Mouse (Mus musculus) G1E (cell line): ENCODE results near the gene Cox15. TPM values are rescaled to one million over a fixed set of nuclear protein-coding genes. Genes with fewer than 3 reads are reported as not detected.

Experiments
- ATAC-seq: 2 replicates; pipeline ENCODE4 v1.8.0; 2016; ENCODE audit warnings: mild to moderate bottlenecking; ENCODE audit not compliant: insufficient number of reproducible peaks, poor library complexity, low FRiP score, severe bottlenecking; ENCODE audit errors: extremely low read depth
- DNase-seq: peaks from one replicate; pipeline ENCODE4 v3.0.0; 2012; ENCODE audit warnings: low spot score
- H3K27me3 ChIP-seq: 2 replicates; pipeline ENCODE4 v1.6.1; 2012; ENCODE audit warnings: mild to moderate bottlenecking, low read length, inconsistent platforms; ENCODE audit not compliant: insufficient read depth
- H3K36me3 ChIP-seq: replicated peaks from 2 replicates; pipeline ENCODE3; 2012; ENCODE audit warnings: mild to moderate bottlenecking, inconsistent platforms
- H3K4me1 ChIP-seq: 2 replicates; pipeline ENCODE4 v1.6.1; 2012; ENCODE audit warnings: low read depth, low read length, inconsistent platforms, mixed read lengths; ENCODE audit not compliant: insufficient read depth
- H3K4me3 ChIP-seq: 2 replicates; pipeline ENCODE4 v1.5.1; 2012; ENCODE audit warnings: low read depth, mild to moderate bottlenecking, inconsistent platforms, low read length, moderate library complexity, mixed read lengths
- H3K9me3 ChIP-seq: replicated peaks from 2 replicates; pipeline ENCODE4 v1.6.1; 2012; ENCODE audit warnings: inconsistent platforms
- CTCF ChIP-seq: IDR thresholded peaks from 2 replicates; pipeline ENCODE4 v1.5.1; 2012; ENCODE audit warnings: low read depth, low read length, inconsistent platforms, mixed read lengths
- GATA1 ChIP-seq: IDR thresholded peaks from 2 replicates; pipeline ENCODE4 v1.6.1; 2012; ENCODE audit warnings: borderline replicate concordance, low read length, inconsistent platforms, mixed read lengths
- GATA2 ChIP-seq: IDR thresholded peaks from 2 replicates; pipeline ENCODE4 v1.6.1; 2012; ENCODE audit warnings: low read depth, low read length, inconsistent platforms, borderline replicate concordance
- POLR2AphosphoS5 ChIP-seq: IDR thresholded peaks from 2 replicates; pipeline ENCODE4 v1.6.1; 2012; ENCODE audit warnings: low read depth, low read length, inconsistent platforms; ENCODE audit not compliant: insufficient replicate concordance
- TAL1 ChIP-seq: conservative IDR thresholded peaks from 2 replicates; pipeline ENCODE4 v1.6.1; 2012; ENCODE audit warnings: low read depth, low read length, inconsistent platforms, mixed read lengths
- polyA plus RNA-seq: library from polyadenylated mRNA; stranded (reverse); fragments of >175 nt; gene quantifications from 2 replicates; pipeline ENCODE4 v1.2.3, GENCODE M21; 2012
- total RNA-seq, 2 experiments: library from RNA; stranded (forward) in 1 of 2; stranded (reverse) in 1 of 2; fragments of 200-1000 nt in 1 of 2; fragments of >200 nt in 1 of 2; fragmentation: Nextera tagmentation in 1 of 2; gene quantifications; 2 replicates each; pipeline ENCODE4 v1.2.3; 2014 to 2017

The Cox15 gene
- total and polyA plus RNA-seq, 3 experiments, result 5.9 to 21.7 (median 18.8) TPM

- ATAC-seq, result no peak
- Histone ChIP-seq H3K9me3 (no peaks in the 10 kb centered on the region), H3K4me3 (no peak overlapping the region), H3K27me3 (no peaks in the 10 kb centered on the region), H3K4me1 (peaks cover 14% of the 10 kb centered on the region), H3K36me3 (peaks cover 30% of the 10 kb centered on the region)
- TF ChIP-seq GATA1, result no peak
- no peak for TF ChIP-seq POLR2AphosphoS5
- TF ChIP-seq GATA2, result no peak
- TF ChIP-seq CTCF, result no peak
- TF ChIP-seq TAL1, result no peak
- DNase-seq, result no peak
Measured at GRCm38 (mm10) chr19:43754237-43754636, 1.4 kb upstream of the Cox15 start.

- H3K4me1 ChIP-seq, result peaks cover 17% of the 10 kb centered on the region
- TF ChIP-seq CTCF, result peak; percentile 77
- TF ChIP-seq TAL1, result no peak
- no peak for TF ChIP-seq GATA1
- TF ChIP-seq POLR2AphosphoS5, result no peak
- no peak for TF ChIP-seq GATA2
- no peaks in the 10 kb centered on the region for H3K27me3 ChIP-seq
- peak; percentile 70 for DNase-seq
- peak; percentile 77 for ATAC-seq
- peak overlapping the region; percentile 81 for H3K4me3 ChIP-seq
- H3K9me3 ChIP-seq, result no peaks in the 10 kb centered on the region
- peaks cover 35% of the 10 kb centered on the region for H3K36me3 ChIP-seq
Measured at GRCm38 (mm10) chr19:43753226-43753835, 531 bp upstream of the Cox15 start.

- no peak for DNase-seq
- Histone ChIP-seq H3K4me1 (peaks cover 21% of the 10 kb centered on the region), H3K27me3 (no peaks in the 10 kb centered on the region), H3K4me3 (no peak overlapping the region), H3K9me3 (no peaks in the 10 kb centered on the region), H3K36me3 (peaks cover 66% of the 10 kb centered on the region)
- TF ChIP-seq CTCF (no peak), GATA1 (no peak), TAL1 (no peak), GATA2 (no peak), POLR2AphosphoS5 (no peak)
- no peak for ATAC-seq
Measured at GRCm38 (mm10) chr19:43750008-43750407, 2.8 kb downstream of the Cox15 start.

- no peaks in the 10 kb centered on the region for H3K27me3 ChIP-seq
Measured at GRCm38 (mm10) chr19:43747877-43748276, 4.9 kb downstream of the Cox15 start.

GRCm38 (mm10) chr19:43745740-43746139, 7.1 kb downstream of the Cox15 start:
- Histone ChIP-seq H3K4me3 (no peak overlapping the region), H3K36me3 (peaks cover 95% of the 10 kb centered on the region), H3K4me1 (peaks cover 7% of the 10 kb centered on the region), H3K9me3 (no peaks in the 10 kb centered on the region), H3K27me3 (no peaks in the 10 kb centered on the region)
- DNase-seq (no peak), ATAC-seq (no peak)
- TF ChIP-seq GATA2 (no peak), GATA1 (no peak), POLR2AphosphoS5 (no peak), CTCF (no peak), TAL1 (no peak)

More at GRCm38 (mm10) chr19:43747877-43748276, 4.9 kb downstream of the Cox15 start:
- H3K4me3 ChIP-seq, result no peak overlapping the region
- DNase-seq (no peak), ATAC-seq (no peak)
- TF ChIP-seq GATA2 (no peak), TAL1 (no peak), GATA1 (no peak), POLR2AphosphoS5 (no peak), CTCF (no peak)
- H3K36me3 ChIP-seq, result peaks cover 85% of the 10 kb centered on the region
- H3K4me1 ChIP-seq, result peaks cover 18% of the 10 kb centered on the region
- H3K9me3 ChIP-seq, result no peaks in the 10 kb centered on the region

- Histone ChIP-seq H3K4me1 (peaks cover 5% of the 10 kb centered on the region), H3K9me3 (no peaks in the 10 kb centered on the region), H3K36me3 (peaks cover 97% of the 10 kb centered on the region), H3K4me3 (no peak overlapping the region), H3K27me3 (no peaks in the 10 kb centered on the region)
- TF ChIP-seq POLR2AphosphoS5 (no peak), CTCF (no peak), GATA1 (no peak), GATA2 (no peak), TAL1 (no peak)
- no peak for DNase-seq
- ATAC-seq, result no peak
Measured at GRCm38 (mm10) chr19:43743401-43743800, 9.4 kb downstream of the Cox15 start.
